Mouse (Mus musculus): ENCODE results near the gene Spata13. TPM values are rescaled to one million over a fixed set of nuclear protein-coding genes. Genes with fewer than 3 reads are reported as not detected.

Gene Spata13
- total RNA-seq, 1 experiment from 2014 or later: 33.3 TPM

DNA sequence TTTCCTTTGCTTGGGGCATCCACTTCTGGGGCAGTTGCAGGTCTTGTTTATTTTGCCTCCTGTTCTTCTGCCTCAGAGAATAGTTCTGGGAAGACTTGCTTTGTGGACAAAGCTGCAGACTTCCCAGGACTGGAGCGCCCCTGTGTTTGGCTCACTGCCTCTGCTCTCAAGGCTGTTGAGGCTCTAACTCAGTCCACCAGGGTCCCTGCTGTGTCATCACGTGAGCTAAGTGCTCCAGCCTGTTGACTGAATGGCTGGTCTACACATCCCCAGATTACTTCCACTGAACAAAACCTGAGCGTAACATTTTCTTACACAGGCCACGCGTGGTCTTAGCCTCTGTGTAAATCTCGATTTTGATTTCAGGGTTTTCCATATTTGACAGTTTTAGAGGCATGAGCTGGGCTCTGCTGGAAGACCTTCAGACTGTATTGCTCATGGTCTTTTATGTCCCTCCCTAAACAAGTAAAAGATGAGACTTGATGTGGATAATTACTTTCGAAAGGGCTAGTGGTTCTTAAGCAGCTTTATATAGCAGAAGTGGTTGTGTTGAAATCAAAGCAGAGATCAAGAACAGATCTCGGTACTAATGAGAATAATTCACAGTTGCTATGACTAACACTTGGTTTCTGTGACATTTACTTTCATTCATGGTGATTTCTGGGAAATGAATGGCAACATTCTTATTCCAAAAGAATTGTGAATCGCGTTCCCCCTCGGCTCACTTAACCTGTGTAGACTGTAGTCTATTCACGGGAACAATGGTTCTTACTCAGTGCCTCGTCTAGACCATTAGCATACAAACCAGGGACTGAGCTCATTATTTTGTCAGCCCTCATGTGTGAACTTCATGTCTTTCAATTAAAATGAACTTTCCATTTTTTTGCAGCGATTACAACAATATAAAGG is 119.3 kb downstream of the Spata13 start:
- no peak for ATAC-seq (replicated peaks in 1 of 2; ENCODE audit: insufficient read depth in 1 of 2, low FRiP score in 2 of 2, low TSS enrichment in 1 of 2, low read depth in 1 of 2, poor library complexity in 2 of 2, severe bottlenecking in 2 of 2)

DNA sequence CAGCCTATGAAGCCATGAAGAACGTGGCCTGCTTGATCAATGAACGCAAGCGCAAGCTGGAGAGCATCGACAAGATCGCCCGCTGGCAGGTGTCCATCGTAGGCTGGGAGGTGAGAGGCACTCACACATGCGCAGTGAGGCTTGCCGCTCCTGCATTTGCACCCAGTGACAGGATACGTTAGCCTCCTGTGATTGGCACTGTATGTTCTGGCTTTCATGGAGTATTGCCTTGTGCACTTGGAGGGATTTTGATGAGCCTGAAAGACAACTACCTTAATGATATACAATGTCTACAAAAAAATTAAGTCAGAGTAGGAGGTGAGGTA is 120.0 kb downstream of the Spata13 start:
- ATAC-seq (replicated peaks in 1 of 2; ENCODE audit: insufficient read depth in 1 of 2, low FRiP score in 2 of 2, low TSS enrichment in 1 of 2, low read depth in 1 of 2, poor library complexity in 2 of 2, severe bottlenecking in 2 of 2): no peak

DNA sequence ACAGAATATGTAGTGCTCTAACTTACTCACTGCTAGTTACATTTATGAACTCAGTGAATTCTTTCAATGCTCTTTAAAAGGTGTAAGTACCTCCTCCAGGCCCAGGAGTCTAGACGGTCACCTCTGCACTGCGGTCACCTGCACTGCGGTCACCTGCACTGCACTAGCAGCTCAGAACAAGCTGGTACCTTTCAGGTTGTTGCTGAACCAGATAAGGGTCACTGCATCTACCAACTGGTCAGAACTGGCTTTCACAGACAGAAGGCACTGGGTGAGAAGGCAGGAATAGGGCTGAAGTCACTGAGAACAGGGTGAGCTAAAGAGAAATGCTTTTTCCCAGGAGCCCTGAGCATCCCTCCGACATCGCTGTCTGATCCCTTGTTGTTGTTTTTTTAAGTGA is 120.9 kb downstream of the Spata13 start:
- no peak for ATAC-seq (replicated peaks in 1 of 2; ENCODE audit: insufficient read depth in 1 of 2, low FRiP score in 2 of 2, low TSS enrichment in 1 of 2, low read depth in 1 of 2, poor library complexity in 2 of 2, severe bottlenecking in 2 of 2)

DNA sequence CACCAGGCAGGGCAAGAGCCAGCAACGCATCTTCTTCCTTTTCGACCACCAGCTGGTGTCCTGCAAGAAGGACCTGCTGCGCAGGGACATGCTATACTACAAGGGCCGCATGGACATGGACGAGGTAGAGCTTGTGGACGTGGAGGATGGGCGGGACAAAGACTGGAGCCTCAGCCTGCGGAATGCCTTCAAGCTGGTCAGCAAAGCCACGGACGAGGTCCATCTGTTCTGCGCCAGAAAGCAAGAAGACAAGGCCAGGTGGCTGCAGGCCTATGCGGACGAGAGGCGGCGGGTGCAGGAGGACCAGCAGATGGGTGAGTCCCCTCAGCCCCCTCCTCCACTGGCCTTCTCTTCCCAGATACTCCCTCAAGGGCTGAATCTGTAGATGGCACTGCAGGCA is 122.5 kb downstream of the Spata13 start:
- ATAC-seq (replicated peaks in 1 of 2; ENCODE audit: insufficient read depth in 1 of 2, low FRiP score in 2 of 2, low TSS enrichment in 1 of 2, low read depth in 1 of 2, poor library complexity in 2 of 2, severe bottlenecking in 2 of 2): no peak

GRCm38 (mm10) chr14:60757265-60757664 is 123.5 kb downstream of the Spata13 start:
- ATAC-seq (replicated peaks in 1 of 2; ENCODE audit: insufficient read depth in 1 of 2, low FRiP score in 2 of 2, low TSS enrichment in 1 of 2, low read depth in 1 of 2, poor library complexity in 2 of 2, severe bottlenecking in 2 of 2): peak in 1 of 2 experiments; percentile 71; a peak in 1 of 4 replicates

GRCm38 (mm10) chr14:60757722-60758121 is 123.9 kb downstream of the Spata13 start:
- ATAC-seq (replicated peaks in 1 of 2; ENCODE audit: insufficient read depth in 1 of 2, low FRiP score in 2 of 2, low TSS enrichment in 1 of 2, low read depth in 1 of 2, poor library complexity in 2 of 2, severe bottlenecking in 2 of 2): peak in 1 of 2 experiments; percentile 44; a peak in 1 of 4 replicates

DNA sequence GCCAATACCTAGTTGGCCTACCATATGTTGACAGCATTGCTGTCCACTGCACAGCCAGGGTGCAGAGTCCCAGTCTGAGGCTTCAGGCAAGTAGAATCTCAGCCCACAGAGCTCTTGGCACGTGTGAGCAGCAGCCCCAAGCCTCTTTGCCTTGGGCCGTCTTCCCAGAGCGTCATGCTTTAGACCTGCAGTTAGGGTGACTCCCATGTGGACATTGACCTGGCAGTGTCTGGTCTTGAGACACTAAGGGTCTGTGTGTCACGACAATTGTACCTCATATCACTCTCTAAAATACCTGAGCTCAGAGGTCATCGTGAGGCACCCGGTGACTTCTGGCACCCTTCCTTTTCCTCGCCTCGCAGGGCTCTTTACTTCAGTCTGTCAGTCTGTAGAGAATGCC is 125.3 kb downstream of the Spata13 start:
- no peak for ATAC-seq (replicated peaks in 1 of 2; ENCODE audit: insufficient read depth in 1 of 2, low FRiP score in 2 of 2, low TSS enrichment in 1 of 2, low read depth in 1 of 2, poor library complexity in 2 of 2, severe bottlenecking in 2 of 2)

- ATAC-seq (replicated peaks in 1 of 2; ENCODE audit: insufficient read depth in 1 of 2, low FRiP score in 2 of 2, low TSS enrichment in 1 of 2, low read depth in 1 of 2, poor library complexity in 2 of 2, severe bottlenecking in 2 of 2): no peak
Measured at GRCm38 (mm10) chr14:60761801-60762200, 128.0 kb downstream of the Spata13 start.

DNA sequence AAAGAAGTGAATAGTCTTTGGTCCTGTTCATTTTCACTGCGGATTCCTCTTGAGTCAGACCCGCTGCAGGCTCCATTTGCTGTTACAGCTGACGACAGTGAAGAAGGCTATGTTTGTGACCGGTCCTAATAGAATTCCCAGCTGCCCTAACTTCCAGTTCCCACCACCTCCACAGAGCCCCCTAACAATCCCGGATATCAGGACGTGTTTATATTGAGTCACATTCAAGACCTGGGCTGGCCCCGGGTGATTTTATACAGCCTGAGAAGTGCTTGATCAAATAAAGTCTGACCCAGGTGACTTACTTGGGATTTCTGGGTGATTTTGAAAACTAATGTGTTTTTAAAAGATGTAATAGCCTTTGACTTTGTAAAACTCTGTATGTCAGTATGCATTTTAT is 129.0 kb downstream of the Spata13 start:
- no peak for ATAC-seq (replicated peaks in 1 of 2; ENCODE audit: insufficient read depth in 1 of 2, low FRiP score in 2 of 2, low TSS enrichment in 1 of 2, low read depth in 1 of 2, poor library complexity in 2 of 2, severe bottlenecking in 2 of 2)

DNA sequence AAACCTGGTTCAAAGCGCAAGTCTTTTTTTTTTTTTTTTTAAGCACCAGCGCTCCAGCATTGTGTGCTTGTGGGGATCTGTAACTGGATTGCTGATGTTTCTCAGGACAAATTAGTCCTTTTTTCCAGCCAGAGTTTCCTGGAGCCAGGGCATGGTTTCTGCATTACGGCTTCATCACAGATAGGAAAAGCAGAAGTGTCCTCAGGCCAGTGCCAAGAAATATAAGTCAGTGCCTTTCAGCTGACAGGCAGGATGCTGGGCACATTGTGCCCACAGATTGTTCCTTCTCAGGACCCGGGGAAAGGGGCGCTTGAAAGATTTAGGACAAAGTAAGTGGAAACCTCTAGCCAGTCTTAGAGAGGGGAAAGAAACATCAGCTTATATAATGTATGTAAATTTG is 129.9 kb downstream of the Spata13 start:
- ATAC-seq (replicated peaks in 1 of 2; ENCODE audit: insufficient read depth in 1 of 2, low FRiP score in 2 of 2, low TSS enrichment in 1 of 2, low read depth in 1 of 2, poor library complexity in 2 of 2, severe bottlenecking in 2 of 2): peak; percentile 53 to 59; a peak in 3 of 4 replicates

- no peak for ATAC-seq (replicated peaks in 1 of 2; ENCODE audit: insufficient read depth in 1 of 2, low FRiP score in 2 of 2, low TSS enrichment in 1 of 2, low read depth in 1 of 2, poor library complexity in 2 of 2, severe bottlenecking in 2 of 2)
Measured at GRCm38 (mm10) chr14:60764526-60764925, 130.7 kb downstream of the Spata13 start.

DNA sequence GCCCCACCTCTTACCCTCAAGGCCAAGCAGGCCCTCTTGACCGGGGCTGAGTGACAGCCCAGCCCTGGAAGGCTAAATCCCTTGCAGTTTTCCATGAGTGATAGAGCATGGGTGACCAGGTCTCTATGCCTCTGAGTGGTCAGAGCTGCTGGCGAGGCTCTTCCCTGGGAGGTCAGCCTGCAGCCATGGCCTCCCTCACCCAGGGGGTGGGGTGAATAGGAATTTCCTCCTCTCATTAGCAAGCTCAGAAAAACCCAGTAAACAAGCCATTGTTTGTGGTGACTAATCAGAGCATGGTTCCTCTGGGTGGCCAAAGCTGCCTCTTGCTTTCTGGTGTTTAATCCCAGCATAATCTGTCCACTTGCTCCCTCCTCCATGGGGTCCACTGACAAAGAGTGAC is 131.2 kb downstream of the Spata13 start:
- no peak for ATAC-seq (replicated peaks in 1 of 2; ENCODE audit: insufficient read depth in 1 of 2, low FRiP score in 2 of 2, low TSS enrichment in 1 of 2, low read depth in 1 of 2, poor library complexity in 2 of 2, severe bottlenecking in 2 of 2)

- ATAC-seq (replicated peaks in 1 of 2; ENCODE audit: insufficient read depth in 1 of 2, low FRiP score in 2 of 2, low TSS enrichment in 1 of 2, low read depth in 1 of 2, poor library complexity in 2 of 2, severe bottlenecking in 2 of 2): no peak
Measured at GRCm38 (mm10) chr14:60767884-60768283, 134.1 kb downstream of the Spata13 start, which contains the start of gene C1qtnf9. TSS of gene C1qtnf9 (plus strand) at chr14:60768134.

DNA sequence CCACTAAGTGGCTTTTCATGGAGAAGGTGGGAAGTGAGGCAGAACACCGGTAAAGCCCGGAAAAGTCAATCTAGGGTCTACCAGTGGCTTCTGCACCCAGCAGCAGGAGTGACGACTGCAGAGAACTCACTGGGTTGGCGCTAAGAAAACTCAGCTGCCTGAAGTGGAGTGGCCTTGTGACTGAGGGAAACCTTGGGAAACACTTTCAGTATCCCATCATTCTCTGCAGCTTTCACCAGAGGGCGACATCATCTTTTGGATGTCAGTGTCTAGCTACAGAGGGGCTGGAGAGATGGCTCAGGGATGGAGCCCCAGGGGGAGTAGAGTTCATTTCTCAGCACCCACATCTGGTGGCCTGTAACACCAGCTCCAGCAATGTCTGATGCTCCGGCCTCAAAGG is 135.5 kb downstream of the Spata13 start:
- no peak for ATAC-seq (replicated peaks in 1 of 2; ENCODE audit: insufficient read depth in 1 of 2, low FRiP score in 2 of 2, low TSS enrichment in 1 of 2, low read depth in 1 of 2, poor library complexity in 2 of 2, severe bottlenecking in 2 of 2)

- ATAC-seq (replicated peaks in 1 of 2; ENCODE audit: insufficient read depth in 1 of 2, low FRiP score in 2 of 2, low TSS enrichment in 1 of 2, low read depth in 1 of 2, poor library complexity in 2 of 2, severe bottlenecking in 2 of 2): no peak
Measured at GRCm38 (mm10) chr14:60770594-60770993, 136.8 kb downstream of the Spata13 start.

DNA sequence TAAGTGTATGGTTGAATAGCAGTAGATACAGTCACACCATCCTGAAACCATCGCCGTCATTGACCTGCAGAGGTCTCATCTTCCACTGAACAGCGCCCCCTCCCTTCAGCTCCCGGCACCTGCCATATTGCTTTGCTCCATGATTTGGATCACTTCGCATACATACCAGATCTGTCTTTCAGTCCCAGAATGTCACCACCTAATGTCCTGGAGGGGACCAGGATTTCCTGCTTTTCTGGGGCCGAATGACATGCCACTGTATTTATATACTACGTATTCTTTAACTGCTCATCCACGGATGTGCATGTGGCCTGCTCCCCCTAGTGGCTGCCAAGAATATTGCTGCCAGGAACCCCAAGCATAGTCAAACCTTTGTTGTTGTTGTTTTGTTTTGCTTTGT is 137.3 kb downstream of the Spata13 start:
- ATAC-seq (replicated peaks in 1 of 2; ENCODE audit: insufficient read depth in 1 of 2, low FRiP score in 2 of 2, low TSS enrichment in 1 of 2, low read depth in 1 of 2, poor library complexity in 2 of 2, severe bottlenecking in 2 of 2): peak; percentile 76 to 85

GRCm38 (mm10) chr14:60773476-60773875 is 139.7 kb downstream of the Spata13 start:
- no peak for ATAC-seq (replicated peaks in 1 of 2; ENCODE audit: insufficient read depth in 1 of 2, low FRiP score in 2 of 2, low TSS enrichment in 1 of 2, low read depth in 1 of 2, poor library complexity in 2 of 2, severe bottlenecking in 2 of 2)

DNA sequence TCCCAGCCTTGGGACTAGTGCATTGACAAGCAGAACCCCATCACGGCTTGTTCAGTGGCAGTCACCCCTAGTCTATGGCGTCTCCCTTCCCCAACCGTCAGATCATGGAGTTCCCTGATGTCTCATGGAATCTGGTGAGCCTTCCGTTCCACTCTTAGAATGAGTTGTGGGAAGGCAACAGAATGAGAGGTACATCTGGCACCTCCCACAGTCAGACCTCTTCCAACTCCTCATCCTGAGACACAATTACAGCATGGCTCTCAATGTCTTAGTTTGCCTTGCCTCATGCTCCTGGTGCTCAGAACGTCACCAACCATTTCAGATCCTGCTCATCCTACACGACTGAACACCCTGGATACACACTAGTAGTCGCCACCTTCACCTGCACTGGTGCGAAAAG is 142.7 kb downstream of the Spata13 start:
- no peak for ATAC-seq (replicated peaks in 1 of 2; ENCODE audit: insufficient read depth in 1 of 2, low FRiP score in 2 of 2, low TSS enrichment in 1 of 2, low read depth in 1 of 2, poor library complexity in 2 of 2, severe bottlenecking in 2 of 2)

GRCm38 (mm10) chr14:60777485-60777919 is 143.7 kb downstream of the Spata13 start:
- ATAC-seq (replicated peaks in 1 of 2; ENCODE audit: insufficient read depth in 1 of 2, low FRiP score in 2 of 2, low TSS enrichment in 1 of 2, low read depth in 1 of 2, poor library complexity in 2 of 2, severe bottlenecking in 2 of 2): 0 out of 4 replicates have a peak, but pooled peaks of 1 of the 2 experiments have one; percentile 42

All from hematopoietic stem cell, adult 5-6 weeks (primary cell).